Mouse (Mus musculus): ENCODE data around the gene Abi3bp. TPM values are rescaled to one million over a fixed set of nuclear protein-coding genes. Genes with fewer than 3 reads are reported as not detected.

Gene Abi3bp
- polyA plus RNA-seq, 1 experiment: not detected

DNA sequence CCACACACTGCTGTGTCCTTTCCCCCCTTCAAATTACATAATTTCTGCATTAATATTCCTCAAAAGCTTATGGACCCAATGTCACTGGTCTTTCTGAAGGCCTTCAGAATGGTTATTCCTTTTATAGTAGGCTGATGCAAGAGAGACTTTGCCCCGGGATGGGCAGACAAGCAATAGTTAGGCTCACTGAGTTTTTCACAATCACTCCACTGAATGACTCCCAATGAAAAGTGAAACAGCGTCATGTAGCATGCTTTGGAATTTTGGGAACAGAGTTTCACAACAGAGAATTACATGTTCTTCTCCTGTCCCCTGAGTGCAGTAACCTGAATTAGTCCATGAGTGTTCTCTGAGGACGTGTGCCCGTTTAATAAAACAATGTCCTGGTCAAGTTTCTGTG is 120.7 kb downstream of the Abi3bp start:
- H3K9me3 ChIP-seq (replicated peaks; ENCODE audit: control insufficient read depth, insufficient read depth, low read length, poor library complexity, severe bottlenecking): no peaks in the 10 kb centered on the region
- H3K27me3 ChIP-seq (ENCODE audit: control insufficient read depth, insufficient read depth, low read length, poor library complexity, severe bottlenecking): no peaks in the 10 kb centered on the region
- H3K4me1 ChIP-seq (ENCODE audit: control insufficient read depth, insufficient read depth, low read length): no peaks in the 10 kb centered on the region
- TF ChIP-seq EP300 (IDR thresholded peaks at IDR 0.05; ENCODE audit: insufficient read depth, low read depth, low read length): no peak
- no peak for TF ChIP-seq POLR2A (IDR thresholded peaks at IDR 0.05; ENCODE audit: insufficient read depth, low read length)
- TF ChIP-seq CTCF (IDR thresholded peaks at IDR 0.05; ENCODE audit: low read depth, low read length): no peak
- no peak overlapping the region for H3K27ac ChIP-seq (ENCODE audit: insufficient read depth, low read length)
- H3K36me3 ChIP-seq (ENCODE audit: control insufficient read depth, insufficient read depth, low read length, poor library complexity, severe bottlenecking): no peaks in the 10 kb centered on the region
- no peak overlapping the region for H3K4me3 ChIP-seq (ENCODE audit: low read depth, low read length)
- H3K9ac ChIP-seq (ENCODE audit: low read depth, poor library complexity, severe bottlenecking): no peak overlapping the region

DNA sequence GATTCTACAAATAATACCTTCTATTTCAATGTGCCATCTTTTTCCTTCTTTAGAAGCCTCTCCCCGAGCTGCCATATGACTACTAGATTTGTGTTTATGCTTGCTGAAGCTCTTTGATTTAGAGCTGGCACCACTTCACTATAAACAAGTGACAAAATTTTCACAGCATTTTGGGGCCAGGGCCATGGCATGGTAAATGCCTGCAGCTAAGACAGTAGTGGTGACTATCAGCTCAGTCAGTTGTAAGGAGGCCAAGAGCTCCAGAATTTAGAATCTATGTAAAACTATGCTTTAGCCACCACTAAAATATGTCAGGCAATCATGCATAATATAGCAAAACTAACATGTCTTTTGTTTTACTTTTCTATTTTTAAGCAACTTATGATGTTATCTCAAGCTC is 124.7 kb downstream of the Abi3bp start:
- TF ChIP-seq POLR2A (IDR thresholded peaks at IDR 0.05; ENCODE audit: insufficient read depth, low read length) (no peak), EP300 (IDR thresholded peaks at IDR 0.05; ENCODE audit: insufficient read depth, low read depth, low read length) (no peak), CTCF (IDR thresholded peaks at IDR 0.05; ENCODE audit: low read depth, low read length) (no peak)

DNA sequence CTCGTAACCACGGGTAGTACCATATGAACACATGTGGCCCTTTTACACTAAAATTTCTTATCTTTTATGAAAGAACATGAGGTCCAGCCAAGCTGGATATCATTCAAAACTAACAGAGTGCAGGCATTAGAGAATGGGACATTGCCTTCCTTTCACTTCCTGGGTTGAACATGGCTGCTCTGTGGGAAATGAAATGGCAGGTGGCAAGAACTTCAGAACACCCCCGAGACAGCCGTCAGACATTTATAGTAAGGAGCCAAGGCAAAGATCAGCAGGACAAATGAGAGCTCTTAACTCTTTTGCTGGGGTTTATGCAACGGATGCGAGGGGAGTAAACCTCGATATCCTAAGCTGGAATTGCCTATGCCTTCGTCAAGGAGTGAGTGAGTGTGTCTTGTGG is 132.9 kb downstream of the Abi3bp start:
- Histone ChIP-seq H3K9ac (ENCODE audit: low read depth, poor library complexity, severe bottlenecking) (no peak overlapping the region), H3K4me1 (ENCODE audit: control insufficient read depth, insufficient read depth, low read length) (no peaks in the 10 kb centered on the region), H3K9me3 (replicated peaks; ENCODE audit: control insufficient read depth, insufficient read depth, low read length, poor library complexity, severe bottlenecking) (no peaks in the 10 kb centered on the region), H3K27me3 (ENCODE audit: control insufficient read depth, insufficient read depth, low read length, poor library complexity, severe bottlenecking) (no peaks in the 10 kb centered on the region), H3K4me3 (ENCODE audit: low read depth, low read length) (no peak overlapping the region), H3K27ac (ENCODE audit: insufficient read depth, low read length) (no peak overlapping the region), H3K36me3 (ENCODE audit: control insufficient read depth, insufficient read depth, low read length, poor library complexity, severe bottlenecking) (no peaks in the 10 kb centered on the region)
- TF ChIP-seq EP300 (IDR thresholded peaks at IDR 0.05; ENCODE audit: insufficient read depth, low read depth, low read length) (no peak), CTCF (IDR thresholded peaks at IDR 0.05; ENCODE audit: low read depth, low read length) (no peak), POLR2A (IDR thresholded peaks at IDR 0.05; ENCODE audit: insufficient read depth, low read length) (no peak)

More for the DNA sequence above, 124.7 kb downstream of the Abi3bp start:
- Histone ChIP-seq H3K4me1 (ENCODE audit: control insufficient read depth, insufficient read depth, low read length) (no peaks in the 10 kb centered on the region), H3K9ac (ENCODE audit: low read depth, poor library complexity, severe bottlenecking) (no peak overlapping the region), H3K9me3 (replicated peaks; ENCODE audit: control insufficient read depth, insufficient read depth, low read length, poor library complexity, severe bottlenecking) (no peaks in the 10 kb centered on the region), H3K4me3 (ENCODE audit: low read depth, low read length) (no peak overlapping the region), H3K36me3 (ENCODE audit: control insufficient read depth, insufficient read depth, low read length, poor library complexity, severe bottlenecking) (no peaks in the 10 kb centered on the region), H3K27me3 (ENCODE audit: control insufficient read depth, insufficient read depth, low read length, poor library complexity, severe bottlenecking) (no peaks in the 10 kb centered on the region), H3K27ac (ENCODE audit: insufficient read depth, low read length) (no peak overlapping the region)

DNA sequence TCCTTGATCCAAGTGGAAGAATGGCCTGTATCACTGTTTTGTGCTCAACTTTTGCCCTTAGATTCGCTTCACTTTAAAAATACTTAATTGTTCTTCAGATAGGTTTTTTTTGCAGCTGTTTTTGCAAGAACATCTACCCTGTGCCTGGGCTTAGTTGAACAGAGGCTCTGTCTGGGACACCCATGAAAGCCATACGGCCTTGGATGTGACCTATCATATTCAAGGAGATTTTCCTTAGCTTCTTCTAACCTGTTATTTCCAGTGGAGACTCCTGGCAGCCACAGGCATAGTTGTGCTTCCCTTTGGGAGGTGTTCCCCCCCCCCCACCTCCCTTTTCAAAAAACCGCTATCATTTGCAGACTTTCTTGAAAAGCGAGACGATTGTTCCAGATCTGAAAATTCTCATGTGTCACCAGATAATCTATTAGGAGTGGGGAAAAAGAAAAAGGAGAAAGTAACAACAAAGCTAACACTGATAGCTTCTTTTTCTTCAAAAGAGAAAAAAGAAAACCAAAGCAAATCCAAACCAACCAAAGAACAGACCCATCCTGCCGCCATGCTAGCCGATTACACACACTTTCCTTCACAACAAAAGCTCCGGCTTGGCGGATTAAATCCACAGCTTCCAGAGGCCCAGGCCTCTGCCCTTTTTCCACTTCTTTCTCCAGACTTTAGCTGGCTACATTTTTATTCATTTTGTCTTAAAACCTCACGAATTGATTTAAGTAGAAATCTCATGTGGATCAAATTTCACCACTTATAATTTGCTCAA is 133.6 kb downstream of the Abi3bp start:
- no peak overlapping the region for H3K27ac ChIP-seq (ENCODE audit: insufficient read depth, low read length)
- no peak for TF ChIP-seq EP300 (IDR thresholded peaks at IDR 0.05; ENCODE audit: insufficient read depth, low read depth, low read length)
- no peak for TF ChIP-seq CTCF (IDR thresholded peaks at IDR 0.05; ENCODE audit: low read depth, low read length)
- no peak for TF ChIP-seq POLR2A (IDR thresholded peaks at IDR 0.05; ENCODE audit: insufficient read depth, low read length)
- H3K36me3 ChIP-seq (ENCODE audit: control insufficient read depth, insufficient read depth, low read length, poor library complexity, severe bottlenecking): no peaks in the 10 kb centered on the region

DNA sequence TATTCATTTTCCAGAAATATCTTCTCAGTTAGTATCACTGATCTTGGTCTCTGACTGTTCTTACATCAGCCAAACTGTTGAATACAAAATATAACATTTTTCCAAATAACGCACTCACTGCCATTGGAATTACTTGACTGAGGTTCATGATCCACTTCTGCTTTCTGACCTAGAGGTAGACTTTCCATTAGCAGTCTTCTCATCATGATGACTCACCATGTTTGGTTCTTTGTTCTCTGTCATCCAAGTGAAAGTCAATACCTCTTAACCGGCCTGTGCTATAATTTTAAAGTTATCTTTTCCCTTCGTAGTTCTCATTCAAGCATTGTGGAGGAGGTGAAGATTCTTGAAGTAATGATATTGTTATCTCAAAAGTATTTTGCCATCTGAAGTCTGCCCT is 160.9 kb downstream of the Abi3bp start:
- Histone ChIP-seq H3K36me3 (ENCODE audit: control insufficient read depth, insufficient read depth, low read length, poor library complexity, severe bottlenecking) (no peaks in the 10 kb centered on the region), H3K27me3 (ENCODE audit: control insufficient read depth, insufficient read depth, low read length, poor library complexity, severe bottlenecking) (no peaks in the 10 kb centered on the region), H3K9ac (ENCODE audit: low read depth, poor library complexity, severe bottlenecking) (no peak overlapping the region), H3K9me3 (replicated peaks; ENCODE audit: control insufficient read depth, insufficient read depth, low read length, poor library complexity, severe bottlenecking) (no peaks in the 10 kb centered on the region), H3K4me3 (ENCODE audit: low read depth, low read length) (no peak overlapping the region), H3K4me1 (ENCODE audit: control insufficient read depth, insufficient read depth, low read length) (no peaks in the 10 kb centered on the region), H3K27ac (ENCODE audit: insufficient read depth, low read length) (no peak overlapping the region)
- TF ChIP-seq POLR2A (IDR thresholded peaks at IDR 0.05; ENCODE audit: insufficient read depth, low read length): no peak
- TF ChIP-seq CTCF (IDR thresholded peaks at IDR 0.05; ENCODE audit: low read depth, low read length): no peak
- no peak for TF ChIP-seq EP300 (IDR thresholded peaks at IDR 0.05; ENCODE audit: insufficient read depth, low read depth, low read length)

More for the DNA sequence above, 133.6 kb downstream of the Abi3bp start:
- Histone ChIP-seq H3K4me1 (ENCODE audit: control insufficient read depth, insufficient read depth, low read length) (no peaks in the 10 kb centered on the region), H3K27me3 (ENCODE audit: control insufficient read depth, insufficient read depth, low read length, poor library complexity, severe bottlenecking) (no peaks in the 10 kb centered on the region), H3K4me3 (ENCODE audit: low read depth, low read length) (no peak overlapping the region), H3K9ac (ENCODE audit: low read depth, poor library complexity, severe bottlenecking) (no peak overlapping the region), H3K9me3 (replicated peaks; ENCODE audit: control insufficient read depth, insufficient read depth, low read length, poor library complexity, severe bottlenecking) (no peaks in the 10 kb centered on the region)

DNA sequence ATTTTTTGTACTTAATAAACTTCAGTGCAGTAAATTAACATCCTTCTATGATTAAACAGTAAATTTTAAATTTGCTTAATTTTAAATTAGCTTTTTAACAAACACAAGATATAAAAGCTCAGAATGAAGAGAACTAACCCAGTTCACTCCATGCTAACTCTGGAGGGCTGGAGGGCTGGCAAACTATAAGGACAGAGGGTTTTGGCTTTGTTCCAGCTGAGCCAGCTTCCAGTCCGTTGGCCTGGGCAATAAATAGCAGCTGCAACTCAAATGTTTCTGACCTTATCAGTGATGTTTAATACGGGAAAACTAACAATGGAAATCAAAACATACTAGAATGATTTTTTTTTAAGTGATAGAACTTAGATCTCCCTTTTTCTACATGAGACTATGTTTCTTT is 167.6 kb downstream of the Abi3bp start:
- Histone ChIP-seq H3K27ac (ENCODE audit: insufficient read depth, low read length) (no peak overlapping the region), H3K27me3 (ENCODE audit: control insufficient read depth, insufficient read depth, low read length, poor library complexity, severe bottlenecking) (no peaks in the 10 kb centered on the region), H3K9ac (ENCODE audit: low read depth, poor library complexity, severe bottlenecking) (no peak overlapping the region), H3K9me3 (replicated peaks; ENCODE audit: control insufficient read depth, insufficient read depth, low read length, poor library complexity, severe bottlenecking) (no peaks in the 10 kb centered on the region), H3K4me3 (ENCODE audit: low read depth, low read length) (no peak overlapping the region), H3K36me3 (ENCODE audit: control insufficient read depth, insufficient read depth, low read length, poor library complexity, severe bottlenecking) (no peaks in the 10 kb centered on the region), H3K4me1 (ENCODE audit: control insufficient read depth, insufficient read depth, low read length) (no peaks in the 10 kb centered on the region)
- no peak for TF ChIP-seq EP300 (IDR thresholded peaks at IDR 0.05; ENCODE audit: insufficient read depth, low read depth, low read length)
- TF ChIP-seq POLR2A (IDR thresholded peaks at IDR 0.05; ENCODE audit: insufficient read depth, low read length): no peak
- TF ChIP-seq CTCF (IDR thresholded peaks at IDR 0.05; ENCODE audit: low read depth, low read length): no peak
